In the genomic region with DNA sequence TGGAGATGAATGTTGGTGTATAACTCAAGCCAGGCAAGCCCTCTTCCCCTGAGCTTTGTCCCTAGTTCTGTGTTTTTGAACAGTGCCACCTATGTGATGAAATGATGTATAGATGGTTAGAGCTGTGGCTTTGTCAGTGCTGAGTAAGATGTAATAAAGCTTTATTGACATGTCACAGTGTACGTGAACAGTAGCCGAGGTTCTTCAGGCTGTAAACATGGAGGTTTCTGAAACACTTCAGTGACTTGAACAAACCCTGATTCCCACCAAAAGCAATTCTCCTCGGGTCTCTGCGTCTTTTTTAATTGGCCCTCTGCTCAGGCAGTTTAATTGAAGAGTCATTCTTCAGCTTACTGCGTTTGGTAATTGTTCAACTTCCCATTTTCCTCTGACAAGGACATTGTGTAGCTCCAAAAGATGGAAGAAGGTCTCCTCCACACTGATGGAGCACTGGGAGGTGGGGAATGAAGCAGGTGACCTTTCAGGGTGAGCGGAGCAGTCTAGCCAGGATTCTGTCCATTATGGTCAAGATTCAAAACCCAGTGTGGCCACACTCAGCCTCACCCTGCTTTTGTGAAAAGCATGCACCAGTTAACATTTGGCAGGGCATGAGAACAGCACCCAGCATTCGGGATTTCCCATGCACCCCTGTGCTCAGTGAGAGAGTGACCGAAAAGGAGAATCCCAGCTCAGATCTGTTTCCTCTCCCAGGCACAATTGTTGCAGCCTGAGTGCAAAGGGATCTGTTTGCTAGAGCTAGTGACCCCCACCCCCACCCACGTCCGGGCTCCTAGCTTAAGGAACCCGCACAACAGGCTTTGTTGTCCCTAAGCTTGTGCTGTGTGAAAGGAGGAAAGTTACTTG, we compare ENCODE assay signal across 10 mouse cellular contexts.
DNase-seq lines count a peak whose midpoint lies in the region; ATAC-seq and TF ChIP-seq lines count a peak whose summit lies in the region.
"Had no signal": no experiment of that assay in that cellular context is flagged by ENCODE, and none has a peak within 500 bp of the region (broad histone marks: within the 10 kb centered on the region; RNA-seq: fewer than 3 reads in every experiment).

No protein-coding gene starts in this region.

- 51% methylated on average over 11 of the region's 11 CpGs for WGBS in stomach, embryonic 14.5 days
- WGBS in stomach, postnatal 0 days = 48% methylated on average over 11 of the region's 11 CpGs
- WGBS in forebrain, embryonic 15.5 days = 7% methylated on average over 11 of the region's 11 CpGs
- 13% methylated on average over 11 of the region's 11 CpGs for WGBS in midbrain, embryonic 12.5 days

- no peak overlapping the region for H3K4me3 ChIP-seq in stomach, embryonic 14.5 days (ENCODE audit: low read depth, low read length)
- H3K4me3 ChIP-seq in stomach, postnatal 0 days (ENCODE audit: low read depth, low read length) = no peak overlapping the region
- H3K4me3 ChIP-seq in forebrain, embryonic 15.5 days = no peak overlapping the region
- no peak overlapping the region for H3K4me3 ChIP-seq in midbrain, embryonic 12.5 days

- H3K4me2 ChIP-seq in stomach, embryonic 14.5 days (replicated peaks; ENCODE audit: low read depth, low read length) = no peak overlapping the region
- H3K4me2 ChIP-seq in stomach, postnatal 0 days (replicated peaks; ENCODE audit: low read depth) = no peak overlapping the region
- H3K4me2 ChIP-seq in forebrain, embryonic 15.5 days (replicated peaks) = no peak overlapping the region
- H3K4me2 ChIP-seq in midbrain, embryonic 12.5 days (replicated peaks) = peak overlapping the region; percentile 17

- H3K27me3 ChIP-seq in stomach, embryonic 14.5 days (ENCODE audit: control insufficient read depth, insufficient read depth, low read length) = no peaks in the 10 kb centered on the region
- no peaks in the 10 kb centered on the region for H3K27me3 ChIP-seq in stomach, postnatal 0 days (ENCODE audit: control insufficient read depth, insufficient read depth, low read length)
- H3K27me3 ChIP-seq in forebrain, embryonic 15.5 days = no peaks in the 10 kb centered on the region
- H3K27me3 ChIP-seq in midbrain, embryonic 12.5 days = no peaks in the 10 kb centered on the region

- TF ChIP-seq CTCF in stomach, postnatal 0 days (IDR thresholded peaks at IDR 0.05; ENCODE audit: low read depth) = no peak

- H3K4me1 ChIP-seq in stomach, embryonic 14.5 days (ENCODE audit: control insufficient read depth, insufficient read depth, low read length) = peaks cover 17% of the 10 kb centered on the region
- no peaks in the 10 kb centered on the region; the same call in 1 of the 2 replicates for H3K4me1 ChIP-seq in stomach, postnatal 0 days (replicated peaks; ENCODE audit: control insufficient read depth, insufficient read depth)
- peaks cover 10% of the 10 kb centered on the region; the same call in 1 of the 2 replicates for H3K4me1 ChIP-seq in forebrain, embryonic 15.5 days
- H3K4me1 ChIP-seq in midbrain, embryonic 12.5 days = peaks cover 33% of the 10 kb centered on the region

- no peaks in the 10 kb centered on the region for H3K36me3 ChIP-seq in stomach, embryonic 14.5 days (ENCODE audit: control insufficient read depth, insufficient read depth, low read length)
- H3K36me3 ChIP-seq in stomach, postnatal 0 days (ENCODE audit: control insufficient read depth, insufficient read depth, low read length) = no peaks in the 10 kb centered on the region
- no peaks in the 10 kb centered on the region for H3K36me3 ChIP-seq in forebrain, embryonic 15.5 days
- H3K36me3 ChIP-seq in midbrain, embryonic 12.5 days = no peaks in the 10 kb centered on the region

- no peak for DNase-seq in stomach, postnatal 0 days (ENCODE audit: low spot score)
- no peak for DNase-seq in right cerebral cortex, adult 2 months (ENCODE audit: low spot score in 2 of 2)
- no peak for DNase-seq in right cerebral cortex, postnatal 10 days (ENCODE audit: low spot score in 2 of 2)
- no peak for DNase-seq in left cerebral cortex, adult 8-10 months (ENCODE audit: low spot score in 2 of 2)
- DNase-seq: adrenal gland, adult 2 months; cerebellum, postnatal 36 days; heart, postnatal 4 days had no signal

- no peak overlapping the region for H3K9ac ChIP-seq in stomach, embryonic 14.5 days (replicated peaks; ENCODE audit: low read depth, low read length)
- H3K9ac ChIP-seq in stomach, postnatal 0 days (ENCODE audit: low read length) = no peak overlapping the region
- no peak overlapping the region for H3K9ac ChIP-seq in forebrain, embryonic 15.5 days (replicated peaks)
- H3K9ac ChIP-seq in midbrain, embryonic 12.5 days (replicated peaks) = 0 out of 2 replicates have a peak overlapping the region, but pooled peaks have one; percentile 24

- H3K27ac ChIP-seq in stomach, embryonic 14.5 days (ENCODE audit: low read length) = peak overlapping the region; percentile 13; the same call in 1 of the 2 replicates
- H3K27ac ChIP-seq in stomach, postnatal 0 days (replicated peaks) = no peak overlapping the region
- H3K27ac ChIP-seq in forebrain, embryonic 15.5 days (replicated peaks) = no peak overlapping the region
- peak overlapping the region; percentile 46 for H3K27ac ChIP-seq in midbrain, embryonic 12.5 days (replicated peaks)

- no peaks in the 10 kb centered on the region for H3K9me3 ChIP-seq in stomach, embryonic 14.5 days (ENCODE audit: control insufficient read depth, low read depth, low read length)
- no peaks in the 10 kb centered on the region for H3K9me3 ChIP-seq in stomach, postnatal 0 days (ENCODE audit: control insufficient read depth, low read length)
- H3K9me3 ChIP-seq in forebrain, embryonic 15.5 days = no peaks in the 10 kb centered on the region
- no peaks in the 10 kb centered on the region for H3K9me3 ChIP-seq in midbrain, embryonic 12.5 days

- peak; percentile 23; the same call in 1 of the 2 replicates for ATAC-seq in stomach, embryonic 14.5 days (ENCODE audit: insufficient number of reproducible peaks, insufficient read depth, low FRiP score, low read depth)
- no peak for ATAC-seq in stomach, postnatal 0 days (ENCODE audit: low FRiP score, low TSS enrichment)
- ATAC-seq in forebrain, embryonic 15.5 days (replicated peaks) = peak; percentile 57
- ATAC-seq in midbrain, embryonic 12.5 days (ENCODE audit: low FRiP score, low read depth) = peak; percentile 66

- TF ChIP-seq EP300 in stomach, postnatal 0 days (optimal IDR thresholded peaks at IDR 0.05) = no peak

Comparison
In these comparisons a context has a peak if more than half of its experiments do, and no peak if none do; other contexts are left out.
1. H3K27ac ChIP-seq: peak in stomach, embryonic 14.5 days (single experiment) and midbrain, embryonic 12.5 days (single experiment); none in stomach, postnatal 0 days (single experiment) and forebrain, embryonic 15.5 days (single experiment).